Mouse (Mus musculus): ENCODE measurements around the gene Ccdc12.

DNA sequence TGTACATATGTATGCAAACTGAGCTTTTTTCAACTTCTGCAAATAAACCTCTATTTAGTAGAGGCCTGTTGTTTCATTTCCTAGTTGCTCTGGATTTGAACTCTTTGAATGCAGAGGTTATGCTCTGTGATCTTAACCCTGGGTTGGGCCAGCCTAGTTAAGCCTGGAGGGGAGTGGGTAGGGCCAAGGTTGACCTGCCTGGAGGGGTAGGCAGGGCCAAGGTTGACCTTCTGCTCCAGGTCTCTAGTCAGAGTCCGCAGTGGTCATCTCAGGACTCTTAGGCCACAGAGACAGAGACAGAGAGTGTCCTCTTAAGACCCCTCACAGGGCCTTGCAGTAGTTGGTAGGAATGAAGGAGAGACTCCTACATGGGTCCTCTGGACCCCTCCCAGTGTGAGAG, 55.2 kb downstream of the Ccdc12 start:
- TF ChIP-seq CTCF (IDR thresholded peaks at IDR 0.05; ENCODE audit: extremely low read depth, insufficient read depth, low read length) = no peak
- TF ChIP-seq POLR2A (IDR thresholded peaks at IDR 0.05; ENCODE audit: extremely low read depth, insufficient read depth, low read length) = no peak

Measured in cortical plate, adult 2 months (tissue).